Mouse (Mus musculus) heart, embryonic 12.5 days (tissue): Measurements from ENCODE around the gene Yes1. TPM values are rescaled to one million over a fixed set of nuclear protein-coding genes. Genes with fewer than 3 reads are reported as not detected.
"Not testable (repeated sequence)": the region's sequence is repeated elsewhere in the genome, so short reads cannot be mapped to it uniquely, and the experiment has no call there.

ENCODE experiments used
- ATAC-seq: fragments of 200-750 bp; cut with Nextera tagmentation; 2 replicates; pipeline ENCODE4 v1.8.0; 2017; ENCODE audit warnings: moderate TSS enrichment, moderate library complexity; ENCODE audit not compliant: insufficient number of reproducible peaks, low FRiP score
- H3K27ac ChIP-seq: fragments of 300-500 bp; sonication (generic); 2 replicates; pipeline ENCODE4 v1.5.1; 2016; ENCODE audit warnings: mild to moderate bottlenecking, moderate library complexity; ENCODE audit not compliant: poor library complexity, severe bottlenecking
- H3K27me3 ChIP-seq: fragments of 300-500 bp; sonication (generic); replicated peaks from 2 replicates; pipeline ENCODE4 v1.6.1; 2016; ENCODE audit warnings: mild to moderate bottlenecking, moderate library complexity
- H3K36me3 ChIP-seq: fragments of 300-500 bp; sonication (generic); 2 replicates; pipeline ENCODE4 v1.6.1; 2016; ENCODE audit warnings: mild to moderate bottlenecking, moderate library complexity
- H3K4me1 ChIP-seq: fragments of 300-500 bp; sonication (generic); replicated peaks from 2 replicates; pipeline ENCODE4 v1.6.1; 2016; ENCODE audit warnings: mild to moderate bottlenecking
- H3K4me2 ChIP-seq: fragments of 300-500 bp; sonication (generic); 2 replicates; pipeline ENCODE4 v1.6.1; 2016; ENCODE audit warnings: mild to moderate bottlenecking, moderate library complexity
- H3K4me3 ChIP-seq: fragments of 300-500 bp; sonication (generic); 2 replicates; pipeline ENCODE4 v1.5.1; 2016; ENCODE audit warnings: mild to moderate bottlenecking
- H3K9ac ChIP-seq: fragments of 300-500 bp; sonication (generic); 2 replicates; pipeline ENCODE4 v1.6.1; 2016; ENCODE audit warnings: mild to moderate bottlenecking, moderate library complexity
- H3K9me3 ChIP-seq: fragments of 300-500 bp; sonication (generic); replicated peaks from 2 replicates; pipeline ENCODE4 v1.6.1; 2016; ENCODE audit warnings: mild to moderate bottlenecking, moderate library complexity
- WGBS: fragments of 180-500 bp; shearing (Covaris S2); methylation state at CpG from one replicate; pipeline ENCODE4 v1.1.7; 2016; 5-methylcytosine and 5-hydroxymethylcytosine counted together
- polyA plus RNA-seq: library from polyadenylated mRNA; unstranded; fragments of >200 nt; fragmentation: Nextera tagmentation; extraction: Ambion mirVana; gene quantifications from 2 replicates; pipeline ENCODE4 v1.2.1, GENCODE M21; 2016

Gene Yes1
- polyA plus RNA-seq, 1 experiment from 2014 or later: 32.0 TPM

GRCm38 (mm10) chr5:32614291-32614690, 3.3 kb downstream of the Yes1 start:
- 70% methylated on average over 2 of the region's 2 CpGs for WGBS
- Histone ChIP-seq H3K27me3 (no peaks in the 10 kb centered on the region), H3K36me3 (no peaks in the 10 kb centered on the region), H3K4me3 (no peak overlapping the region), H3K27ac (peak overlapping the region; percentile 80), H3K4me1 (peaks cover 13% of the 10 kb centered on the region), H3K4me2 (no peak overlapping the region), H3K9ac (peak overlapping the region; percentile 24; the same call in 1 of the 2 replicates), H3K9me3 (no peaks in the 10 kb centered on the region)
- no peak for ATAC-seq

GRCm38 (mm10) chr5:32614691-32615090, 3.7 kb downstream of the Yes1 start:
- no peak overlapping the region for H3K9ac ChIP-seq
- no peaks in the 10 kb centered on the region for H3K9me3 ChIP-seq
- H3K4me1 ChIP-seq: peaks cover 13% of the 10 kb centered on the region
- H3K4me3 ChIP-seq: no peak overlapping the region
- H3K27ac ChIP-seq: peak overlapping the region; percentile 80
- no peak for ATAC-seq
- H3K36me3 ChIP-seq: no peaks in the 10 kb centered on the region
- peak overlapping the region; percentile 42 for H3K4me2 ChIP-seq
- WGBS: 44% methylated on average over 4 of the region's 4 CpGs
- no peaks in the 10 kb centered on the region for H3K27me3 ChIP-seq

- H3K9ac ChIP-seq, H3K36me3 ChIP-seq, H3K9me3 ChIP-seq, H3K4me2 ChIP-seq, H3K4me3 ChIP-seq, ATAC-seq, H3K27ac ChIP-seq, H3K27me3 ChIP-seq: not testable (repeated sequence)
- peaks cover 13% of the 10 kb centered on the region for H3K4me1 ChIP-seq
- WGBS: 85% methylated on average over 7 of the region's 7 CpGs
Measured at GRCm38 (mm10) chr5:32616489-32616888, 5.5 kb downstream of the Yes1 start.

GRCm38 (mm10) chr5:32617851-32618250, 6.9 kb downstream of the Yes1 start:
- Histone ChIP-seq H3K9ac (no peak overlapping the region), H3K27ac (no peak overlapping the region)
- 80% methylated on average over 1 of the region's 1 CpGs for WGBS

GRCm38 (mm10) chr5:32623649-32624048, 12.7 kb downstream of the Yes1 start:
- no peaks in the 10 kb centered on the region for H3K9me3 ChIP-seq
- no peaks in the 10 kb centered on the region for H3K4me1 ChIP-seq
- H3K4me3 ChIP-seq: no peak overlapping the region
- H3K9ac ChIP-seq: no peak overlapping the region
- no peaks in the 10 kb centered on the region for H3K36me3 ChIP-seq
- no peak for ATAC-seq
- H3K4me2 ChIP-seq: no peak overlapping the region
- H3K27me3 ChIP-seq: no peaks in the 10 kb centered on the region
- H3K27ac ChIP-seq: no peak overlapping the region

More at GRCm38 (mm10) chr5:32617851-32618250, 6.9 kb downstream of the Yes1 start:
- Histone ChIP-seq H3K4me2 (no peak overlapping the region), H3K27me3 (no peaks in the 10 kb centered on the region), H3K4me3 (no peak overlapping the region), H3K36me3 (no peaks in the 10 kb centered on the region), H3K9me3 (no peaks in the 10 kb centered on the region), H3K4me1 (peaks cover 13% of the 10 kb centered on the region)
- ATAC-seq: no peak

GRCm38 (mm10) chr5:32624777-32625176, 13.8 kb downstream of the Yes1 start:
- no peak overlapping the region for H3K4me3 ChIP-seq
- H3K27me3 ChIP-seq: no peaks in the 10 kb centered on the region
- H3K36me3 ChIP-seq: no peaks in the 10 kb centered on the region
- no peak overlapping the region for H3K4me2 ChIP-seq
- H3K9me3 ChIP-seq: no peaks in the 10 kb centered on the region
- no peak for ATAC-seq
- H3K9ac ChIP-seq: no peak overlapping the region
- no peak overlapping the region for H3K27ac ChIP-seq
- no peaks in the 10 kb centered on the region for H3K4me1 ChIP-seq
- 86% methylated on average over 2 of the region's 2 CpGs for WGBS

GRCm38 (mm10) chr5:32633185-32633584, 22.2 kb downstream of the Yes1 start:
- Histone ChIP-seq H3K4me2 (no peak overlapping the region), H3K4me1 (peaks cover 7% of the 10 kb centered on the region; the same call in 1 of the 2 replicates), H3K9me3 (no peaks in the 10 kb centered on the region), H3K9ac (no peak overlapping the region), H3K36me3 (0 out of 2 replicates have a peak, but pooled peaks cover 9% of the 10 kb centered on the region), H3K27ac (peak overlapping the region; percentile 62), H3K4me3 (no peak overlapping the region), H3K27me3 (no peaks in the 10 kb centered on the region)
- no peak for ATAC-seq

- ATAC-seq: no peak
Measured at GRCm38 (mm10) chr5:32657386-32657785, 46.4 kb downstream of the Yes1 start.

GRCm38 (mm10) chr5:32682475-32682874, 71.5 kb downstream of the Yes1 start:
- Histone ChIP-seq H3K4me3 (no peak overlapping the region), H3K4me2 (no peak overlapping the region), H3K27me3 (no peaks in the 10 kb centered on the region), H3K27ac (no peak overlapping the region), H3K9me3 (no peaks in the 10 kb centered on the region), H3K9ac (no peak overlapping the region), H3K36me3 (peaks cover 15% of the 10 kb centered on the region), H3K4me1 (0 out of 2 replicates have a peak, but pooled peaks cover 3% of the 10 kb centered on the region)
- WGBS: 51% methylated on average over 2 of the region's 2 CpGs
- ATAC-seq: no peak

More at GRCm38 (mm10) chr5:32657386-32657785, 46.4 kb downstream of the Yes1 start:
- no peak overlapping the region for H3K9ac ChIP-seq
- H3K9me3 ChIP-seq: no peaks in the 10 kb centered on the region
- H3K27me3 ChIP-seq: no peaks in the 10 kb centered on the region
- WGBS: 51% methylated on average over 1 of the region's 1 CpGs
- no peaks in the 10 kb centered on the region for H3K4me1 ChIP-seq
- H3K4me3 ChIP-seq: no peak overlapping the region
- H3K36me3 ChIP-seq: peaks cover 35% of the 10 kb centered on the region
- H3K4me2 ChIP-seq: no peak overlapping the region
- H3K27ac ChIP-seq: no peak overlapping the region

- WGBS: 46% methylated on average over 2 of the region's 2 CpGs
- no peaks in the 10 kb centered on the region for H3K9me3 ChIP-seq
- ATAC-seq: no peak
- no peak overlapping the region for H3K4me3 ChIP-seq
- H3K9ac ChIP-seq: no peak overlapping the region
- peaks cover 3% of the 10 kb centered on the region; the same call in 1 of the 2 replicates for H3K4me1 ChIP-seq
- no peak overlapping the region for H3K4me2 ChIP-seq
- H3K36me3 ChIP-seq: no peaks in the 10 kb centered on the region; the same call in 1 of the 2 replicates
- H3K27ac ChIP-seq: no peak overlapping the region
- no peaks in the 10 kb centered on the region for H3K27me3 ChIP-seq
Measured at GRCm38 (mm10) chr5:32693411-32693810, 82.4 kb downstream of the Yes1 start.

- ATAC-seq: no peak
- 73% methylated on average over 5 of the region's 5 CpGs for WGBS
- no peaks in the 10 kb centered on the region for H3K27me3 ChIP-seq
Measured at GRCm38 (mm10) chr5:32697208-32697867, 86.4 kb downstream of the Yes1 start.

More at GRCm38 (mm10) chr5:32697208-32697867, 86.4 kb downstream of the Yes1 start:
- no peak overlapping the region for H3K27ac ChIP-seq
- H3K36me3 ChIP-seq: no peaks in the 10 kb centered on the region
- H3K4me3 ChIP-seq: no peak overlapping the region
- no peak overlapping the region for H3K9ac ChIP-seq
- no peak overlapping the region for H3K4me2 ChIP-seq
- peaks cover 3% of the 10 kb centered on the region; the same call in 1 of the 2 replicates for H3K4me1 ChIP-seq
- no peaks in the 10 kb centered on the region for H3K9me3 ChIP-seq
